Mouse (Mus musculus): ENCODE measurements around the gene Washc2. TPM values are rescaled to one million over a fixed set of nuclear protein-coding genes. Genes with fewer than 3 reads are reported as not detected.
"Not testable (repeated sequence)": the region's sequence is repeated elsewhere in the genome, so short reads cannot be mapped to it uniquely, and the experiment has no call there.

Washc2 gene
- polyA plus RNA-seq, 1 experiment: 121 TPM

DNA sequence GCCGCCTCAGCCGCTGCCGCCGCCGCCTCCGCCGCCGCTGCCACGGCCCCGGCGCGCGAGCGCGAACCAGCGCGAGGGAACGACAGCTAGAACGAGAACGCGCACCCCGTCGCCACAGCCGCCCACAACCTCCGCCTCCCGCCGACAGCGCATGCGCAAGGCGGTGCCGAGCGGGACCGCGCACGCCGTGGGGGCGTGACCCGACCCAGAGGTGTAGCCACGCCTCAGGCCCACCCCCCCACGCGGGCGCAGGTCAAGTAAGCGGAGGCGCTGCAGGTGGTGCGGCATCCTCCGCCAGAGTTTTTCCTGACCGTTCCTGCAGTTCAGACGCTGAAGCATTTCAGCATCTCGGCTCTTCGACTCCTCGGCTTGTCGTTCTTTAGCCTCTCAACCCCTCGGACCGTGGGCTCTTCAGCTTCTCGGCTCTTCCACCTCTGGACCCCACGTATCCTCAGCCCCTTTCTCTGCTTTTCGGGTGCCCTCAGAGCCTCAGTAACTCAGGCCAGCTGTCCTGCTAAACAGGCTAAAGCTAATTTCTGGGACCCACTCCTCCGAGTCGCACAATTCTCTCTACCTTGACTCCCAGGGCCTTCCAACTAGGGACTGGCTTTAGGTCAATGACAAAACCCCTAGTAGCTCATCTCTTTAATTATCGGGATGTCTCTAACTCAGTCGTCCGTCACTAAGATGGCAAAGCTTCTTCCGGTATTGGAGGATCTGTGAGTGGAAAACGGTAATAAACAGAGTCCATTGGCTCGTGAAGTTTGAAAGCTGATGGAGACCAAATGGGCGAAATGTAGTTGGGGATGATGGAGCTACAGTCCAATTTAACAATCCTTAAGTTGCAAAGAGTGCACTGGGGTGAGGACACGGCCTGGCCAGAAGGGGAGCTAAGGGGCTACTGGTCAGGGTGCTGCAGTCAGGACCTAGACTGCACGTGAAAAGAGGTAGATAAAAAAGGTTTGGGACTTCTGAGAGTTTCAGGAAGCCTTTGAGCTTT, 14.1 kb upstream of the Washc2 start, which contains the start of gene Tmcc1:
Gene Tmcc1, minus strand, starts transcription at position 93 of the 1,000 bp plus-strand sequence.
- Histone ChIP-seq H3K4me3 (ENCODE audit: insufficient read depth, low read length) (peak within 1 kb of the TSS; percentile 62), H3K27ac (ENCODE audit: insufficient read depth, low read length) (no peak within 1 kb of the TSS; the same call in 1 of the 2 replicates), H3K4me1 (ENCODE audit: control insufficient read depth, insufficient read depth, low read length) (peaks cover 4% of the 10 kb centered on the region)
- TF ChIP-seq CTCF (IDR thresholded peaks at IDR 0.05; ENCODE audit: extremely low read depth, insufficient read depth, low read length) (no peak), POLR2A (IDR thresholded peaks at IDR 0.05; ENCODE audit: extremely low read depth, insufficient read depth, low read length) (peak; percentile 67; the same call in 1 of the 2 replicates)

DNA sequence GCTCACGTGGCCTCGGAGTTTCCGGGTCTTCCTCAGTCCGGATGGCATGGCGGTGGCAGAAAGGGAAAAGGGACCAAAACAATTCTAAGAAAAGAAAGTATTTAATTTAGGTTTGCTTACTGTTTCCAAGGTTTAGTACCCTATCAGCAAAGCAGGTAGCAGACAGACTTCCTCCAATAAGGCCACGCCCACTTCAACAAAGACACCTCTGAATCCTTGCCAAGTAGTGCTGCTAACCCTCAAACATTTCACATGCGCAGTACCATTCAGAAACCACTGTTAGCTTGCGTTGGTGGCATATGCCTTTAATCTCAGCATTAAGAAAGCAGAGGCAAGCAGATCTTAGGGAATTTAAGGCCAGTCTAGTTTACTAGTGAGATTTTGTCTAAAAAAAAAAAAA, 12.0 kb upstream of the Washc2 start:
- H3K4me3 ChIP-seq (ENCODE audit: insufficient read depth, low read length): no peak overlapping the region
- no peak overlapping the region for H3K27ac ChIP-seq (ENCODE audit: insufficient read depth, low read length)
- H3K4me1 ChIP-seq (ENCODE audit: control insufficient read depth, insufficient read depth, low read length): peaks cover 1% of the 10 kb centered on the region; the same call in 1 of the 2 replicates
- TF ChIP-seq CTCF (IDR thresholded peaks at IDR 0.05; ENCODE audit: extremely low read depth, insufficient read depth, low read length): no peak
- no peak for TF ChIP-seq POLR2A (IDR thresholded peaks at IDR 0.05; ENCODE audit: extremely low read depth, insufficient read depth, low read length)

DNA sequence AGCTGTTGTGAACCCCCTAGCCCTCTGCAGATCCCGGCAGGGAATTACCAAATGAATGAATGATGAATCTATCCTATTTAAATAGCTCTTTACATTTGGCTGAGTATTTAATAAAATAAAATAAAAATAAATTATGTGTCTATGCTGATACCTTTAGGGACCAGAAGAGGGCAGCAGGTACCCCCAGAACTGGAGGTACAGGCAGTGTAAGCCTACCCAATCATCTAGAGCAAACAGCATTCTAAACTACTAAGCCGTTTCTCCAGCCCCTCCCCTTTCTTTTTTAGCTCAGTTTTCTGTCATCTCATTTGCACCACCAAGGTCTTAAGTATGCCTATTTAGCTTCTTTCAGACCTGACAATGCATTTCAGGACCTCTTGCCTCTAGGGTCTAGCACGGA, 9.7 kb upstream of the Washc2 start:
- TF ChIP-seq CTCF (IDR thresholded peaks at IDR 0.05; ENCODE audit: extremely low read depth, insufficient read depth, low read length): peak; percentile 55
- TF ChIP-seq POLR2A (IDR thresholded peaks at IDR 0.05; ENCODE audit: extremely low read depth, insufficient read depth, low read length): no peak
- H3K4me1 ChIP-seq (ENCODE audit: control insufficient read depth, insufficient read depth, low read length): peaks cover 1% of the 10 kb centered on the region; the same call in 1 of the 2 replicates
- H3K27ac ChIP-seq (ENCODE audit: insufficient read depth, low read length): no peak overlapping the region
- no peak overlapping the region for H3K4me3 ChIP-seq (ENCODE audit: insufficient read depth, low read length)

GRCm38 (mm10) chr6:116199682-116200081, 8.2 kb upstream of the Washc2 start:
- Histone ChIP-seq H3K4me1 (ENCODE audit: control insufficient read depth, insufficient read depth, low read length) (no peaks in the 10 kb centered on the region; the same call in 1 of the 2 replicates), H3K4me3 (ENCODE audit: insufficient read depth, low read length) (no peak overlapping the region), H3K27ac (ENCODE audit: insufficient read depth, low read length) (no peak overlapping the region)
- TF ChIP-seq POLR2A (IDR thresholded peaks at IDR 0.05; ENCODE audit: extremely low read depth, insufficient read depth, low read length) (no peak), CTCF (IDR thresholded peaks at IDR 0.05; ENCODE audit: extremely low read depth, insufficient read depth, low read length) (no peak)

DNA sequence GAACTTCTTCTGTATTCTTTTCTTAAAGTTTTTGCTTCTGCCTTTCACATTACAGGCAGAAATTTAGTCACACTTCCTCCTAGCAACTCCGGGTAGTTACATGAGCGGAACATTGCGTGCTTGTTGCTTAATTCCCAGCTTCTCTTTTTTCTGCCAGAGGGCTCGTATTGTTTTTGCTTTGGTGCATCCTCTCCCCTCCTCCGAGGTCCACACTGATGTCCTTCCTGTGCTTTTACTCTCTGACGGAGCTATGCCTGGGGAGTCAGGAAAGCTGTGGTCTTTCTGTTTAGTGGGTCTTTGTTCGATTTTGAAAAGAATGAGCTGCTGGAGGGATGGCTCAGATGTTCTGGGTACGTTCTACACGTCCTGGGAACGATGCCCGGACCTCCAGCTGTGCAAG, 19.9 kb downstream of the Washc2 start:
- Histone ChIP-seq H3K4me3 (ENCODE audit: insufficient read depth, low read length) (no peak overlapping the region), H3K27ac (ENCODE audit: insufficient read depth, low read length) (no peak overlapping the region), H3K4me1 (ENCODE audit: control insufficient read depth, insufficient read depth, low read length) (no peaks in the 10 kb centered on the region; the same call in 1 of the 2 replicates)
- TF ChIP-seq CTCF (IDR thresholded peaks at IDR 0.05; ENCODE audit: extremely low read depth, insufficient read depth, low read length): no peak
- no peak for TF ChIP-seq POLR2A (IDR thresholded peaks at IDR 0.05; ENCODE audit: extremely low read depth, insufficient read depth, low read length)

DNA sequence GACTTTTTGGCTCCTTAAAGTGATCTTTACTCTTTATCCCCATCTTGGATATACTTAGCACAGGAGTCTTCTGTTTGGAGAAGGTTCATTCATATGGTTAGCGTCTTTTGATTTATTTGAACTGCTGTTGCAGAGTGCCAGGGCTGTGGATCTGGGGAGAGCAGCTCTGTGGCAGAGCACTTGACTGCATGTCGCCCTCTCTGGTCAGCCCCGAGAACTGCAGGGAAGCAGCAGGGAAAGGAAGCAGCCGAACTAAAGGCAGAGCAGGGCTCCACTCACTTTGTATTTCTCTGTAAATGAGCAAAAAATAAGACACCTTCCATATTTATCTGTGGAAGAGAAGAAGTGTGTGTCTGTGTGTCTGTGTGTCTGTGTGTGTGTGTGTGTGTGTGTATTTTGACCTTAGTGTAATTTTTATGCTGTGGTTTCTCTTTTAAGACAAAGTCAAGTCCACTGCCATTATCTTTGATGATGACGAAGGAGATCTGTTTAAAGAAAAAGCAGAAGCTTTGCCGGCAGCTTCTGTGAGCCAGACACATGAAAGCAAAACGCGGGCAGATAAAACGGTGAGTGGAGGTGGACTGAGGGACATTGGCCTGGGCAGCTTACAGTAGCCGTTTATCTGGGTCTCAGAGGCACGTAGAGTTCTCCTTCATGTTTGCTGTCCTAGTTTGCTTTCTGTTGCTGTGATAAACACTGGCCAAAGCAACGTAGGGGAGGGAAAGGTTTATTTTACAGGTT, 21.1 kb downstream of the Washc2 start:
- no peak overlapping the region for H3K4me3 ChIP-seq (ENCODE audit: insufficient read depth, low read length)
- no peak for TF ChIP-seq POLR2A (IDR thresholded peaks at IDR 0.05; ENCODE audit: extremely low read depth, insufficient read depth, low read length)
- TF ChIP-seq CTCF (IDR thresholded peaks at IDR 0.05; ENCODE audit: extremely low read depth, insufficient read depth, low read length): peak; percentile 93
- H3K27ac ChIP-seq (ENCODE audit: insufficient read depth, low read length): no peak overlapping the region
- no peaks in the 10 kb centered on the region; the same call in 1 of the 2 replicates for H3K4me1 ChIP-seq (ENCODE audit: control insufficient read depth, insufficient read depth, low read length)

- H3K4me1 ChIP-seq (ENCODE audit: control insufficient read depth, insufficient read depth, low read length); H3K27ac ChIP-seq (ENCODE audit: insufficient read depth, low read length); H3K4me3 ChIP-seq (ENCODE audit: insufficient read depth, low read length): not testable (repeated sequence)
These were observed 27.0 kb downstream of the Washc2 start for GRCm38 (mm10) chr6:116234821-116235220.

DNA sequence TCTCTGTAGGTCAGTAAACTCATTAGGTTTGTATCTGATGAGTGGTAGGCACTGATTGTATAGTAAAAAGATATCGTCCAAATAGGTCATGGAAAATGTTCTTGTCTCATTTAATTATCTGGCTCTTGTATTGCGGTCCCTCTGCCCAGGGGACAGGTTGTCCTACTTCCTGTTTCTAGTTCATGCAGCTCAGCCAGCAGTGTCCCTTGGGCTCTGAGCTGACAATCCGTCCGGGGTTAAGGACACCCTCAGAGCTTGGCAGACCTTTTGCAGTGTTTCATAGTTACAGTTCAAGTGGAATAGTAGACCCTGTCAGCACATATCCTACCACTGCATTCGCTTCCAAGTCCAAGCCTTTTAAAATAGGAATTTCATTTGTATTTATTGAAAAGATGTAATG, 27.5 kb downstream of the Washc2 start:
- TF ChIP-seq CTCF (IDR thresholded peaks at IDR 0.05; ENCODE audit: extremely low read depth, insufficient read depth, low read length): no peak
- TF ChIP-seq POLR2A (IDR thresholded peaks at IDR 0.05; ENCODE audit: extremely low read depth, insufficient read depth, low read length): no peak
- H3K4me1 ChIP-seq (ENCODE audit: control insufficient read depth, insufficient read depth, low read length): no peaks in the 10 kb centered on the region
- no peak overlapping the region for H3K4me3 ChIP-seq (ENCODE audit: insufficient read depth, low read length)
- H3K27ac ChIP-seq (ENCODE audit: insufficient read depth, low read length): no peak overlapping the region

DNA sequence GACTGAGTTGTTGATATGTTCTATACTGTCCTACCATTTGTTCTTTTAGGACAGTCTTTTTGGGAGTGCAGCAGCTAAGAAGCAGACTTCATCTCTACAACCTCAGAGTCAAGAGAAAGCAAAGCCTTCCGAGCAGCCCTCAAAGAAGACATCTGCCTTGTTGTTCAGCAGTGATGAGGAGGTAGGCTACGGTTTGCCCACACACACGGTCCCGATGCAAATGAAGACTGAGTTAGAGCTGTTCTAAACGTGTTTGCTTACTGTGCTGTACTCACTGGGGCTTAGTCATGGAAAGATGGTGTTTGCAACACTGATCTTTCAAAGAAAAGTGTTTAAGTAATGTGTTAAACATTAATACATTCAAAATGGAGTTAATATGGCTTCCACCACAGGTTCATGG, 30.2 kb downstream of the Washc2 start:
- H3K27ac ChIP-seq (ENCODE audit: insufficient read depth, low read length): no peak overlapping the region
- no peak for TF ChIP-seq POLR2A (IDR thresholded peaks at IDR 0.05; ENCODE audit: extremely low read depth, insufficient read depth, low read length)
- TF ChIP-seq CTCF (IDR thresholded peaks at IDR 0.05; ENCODE audit: extremely low read depth, insufficient read depth, low read length): no peak
- H3K4me3 ChIP-seq (ENCODE audit: insufficient read depth, low read length): no peak overlapping the region
- no peaks in the 10 kb centered on the region for H3K4me1 ChIP-seq (ENCODE audit: control insufficient read depth, insufficient read depth, low read length)
